Mouse (Mus musculus): ENCODE measurements around the gene Sh3gl3.

- TF ChIP-seq CTCF (IDR thresholded peaks at IDR 0.05; ENCODE audit: low read depth, low read length) (no peak), POLR2A (IDR thresholded peaks at IDR 0.05; ENCODE audit: borderline replicate concordance, low read depth, low read length) (no peak)
Measured at GRCm38 (mm10) chr7:82294083-82294482, 120.4 kb downstream of the Sh3gl3 start.
